Mouse (Mus musculus) liver (tissue): ENCODE results near the gene Pcdh15.
A peak's percentile ranks its signal among the peaks of the same experiment; 100 is the strongest.

Experiments
- DNase-seq: peaks from one replicate; pipeline ENCODE4 v3.0.0-alpha.2; 2020; ENCODE audit warnings: mixed read lengths

Gene Pcdh15

DNA sequence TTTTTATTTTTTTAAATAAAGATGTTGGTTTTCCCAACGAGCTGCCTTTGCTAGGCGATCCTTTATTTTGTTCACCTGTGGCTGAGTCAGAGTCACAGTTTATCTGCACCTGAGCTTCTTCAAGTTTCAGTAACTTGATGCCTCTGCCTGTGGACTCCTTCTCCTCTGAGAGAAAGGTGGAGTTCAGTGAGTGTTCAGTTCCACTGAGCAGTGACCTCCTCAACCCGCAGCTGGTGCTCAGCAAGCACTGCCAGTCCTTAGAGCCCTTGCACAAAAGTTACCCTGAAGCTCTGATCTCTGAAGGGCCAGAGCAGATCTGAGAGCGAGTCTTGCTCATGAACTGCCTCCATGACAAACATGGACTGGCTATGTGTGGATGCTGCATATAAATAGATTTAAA, 724.1 kb downstream of the Pcdh15 start:
- DNase-seq: no peak

DNA sequence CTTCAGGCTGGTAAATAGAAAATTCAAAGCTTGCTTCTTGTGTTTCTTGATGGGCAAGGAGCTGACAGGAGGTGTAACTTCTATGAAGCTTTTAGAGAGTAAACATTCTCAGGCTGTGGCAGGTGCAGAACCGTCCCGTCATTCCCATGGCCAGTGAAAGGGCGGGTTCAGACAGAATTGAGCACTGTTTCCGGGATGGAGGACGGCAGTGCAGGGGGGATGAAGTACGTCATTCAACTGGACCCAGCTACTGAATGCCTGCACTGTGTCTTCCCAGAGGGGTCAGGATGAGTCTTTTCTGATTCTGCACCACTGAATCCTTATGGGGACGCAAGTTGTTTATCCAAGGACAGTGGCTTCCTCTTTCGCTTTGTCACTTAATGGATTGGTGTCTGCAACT, 727.2 kb downstream of the Pcdh15 start:
- DNase-seq: no peak

DNA sequence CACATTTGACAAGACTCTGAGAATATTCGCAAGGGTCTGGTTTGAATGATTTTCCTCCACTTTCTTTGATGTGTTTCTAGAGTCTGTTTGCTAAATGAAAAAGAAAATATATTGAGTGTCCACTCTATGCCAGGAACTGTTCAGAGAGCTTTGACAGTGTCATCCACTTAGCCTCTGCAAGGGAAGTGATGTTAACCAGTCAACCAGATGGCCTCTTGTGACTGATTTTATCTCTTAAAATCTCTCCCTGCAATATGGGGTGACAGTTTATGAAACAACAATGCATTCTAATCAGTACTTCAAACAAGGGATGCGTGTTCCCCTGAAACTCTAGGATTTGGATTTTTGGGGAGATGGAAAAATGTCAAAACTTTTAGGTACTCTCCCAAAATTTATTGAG, 729.6 kb downstream of the Pcdh15 start:
- DNase-seq: no peak

DNA sequence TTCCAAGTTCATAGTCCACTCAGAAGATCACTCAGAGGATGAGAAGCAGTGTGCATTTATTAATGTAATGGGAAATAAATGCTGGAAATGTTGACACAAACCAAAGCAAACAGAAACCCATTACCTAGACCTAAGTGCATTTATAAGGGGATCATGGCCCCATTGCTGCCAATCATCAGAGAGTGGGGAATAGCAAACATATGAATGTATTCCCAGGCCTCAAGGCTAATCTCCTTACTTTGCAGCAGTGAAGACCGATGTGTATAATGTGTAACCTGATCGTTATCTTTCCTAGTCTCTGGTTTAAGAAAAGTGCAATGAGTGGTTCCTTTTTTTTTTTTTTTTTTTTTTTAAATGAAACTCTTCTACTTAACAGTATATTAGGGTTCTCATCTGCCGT, 745.9 kb downstream of the Pcdh15 start:
- no peak for DNase-seq

DNA sequence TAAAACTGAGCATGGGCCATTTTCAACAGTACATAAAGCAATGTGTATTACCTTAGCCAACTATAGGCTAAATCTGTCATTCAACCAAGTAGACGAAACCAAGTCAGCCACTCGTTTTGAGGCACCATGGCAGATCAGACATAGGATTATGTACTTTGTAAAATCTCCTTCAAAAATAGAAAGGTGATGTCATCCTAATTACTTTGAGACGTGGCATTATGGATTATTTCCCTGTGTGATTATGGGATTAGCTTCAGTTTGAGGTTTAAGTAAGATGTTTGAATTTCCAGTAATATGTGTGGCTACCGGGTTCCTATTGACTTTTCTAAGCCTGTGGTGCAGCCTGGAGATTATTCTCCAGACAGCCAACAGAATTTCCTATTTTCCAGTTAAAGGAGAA, 763.0 kb downstream of the Pcdh15 start:
- DNase-seq: no peak

DNA sequence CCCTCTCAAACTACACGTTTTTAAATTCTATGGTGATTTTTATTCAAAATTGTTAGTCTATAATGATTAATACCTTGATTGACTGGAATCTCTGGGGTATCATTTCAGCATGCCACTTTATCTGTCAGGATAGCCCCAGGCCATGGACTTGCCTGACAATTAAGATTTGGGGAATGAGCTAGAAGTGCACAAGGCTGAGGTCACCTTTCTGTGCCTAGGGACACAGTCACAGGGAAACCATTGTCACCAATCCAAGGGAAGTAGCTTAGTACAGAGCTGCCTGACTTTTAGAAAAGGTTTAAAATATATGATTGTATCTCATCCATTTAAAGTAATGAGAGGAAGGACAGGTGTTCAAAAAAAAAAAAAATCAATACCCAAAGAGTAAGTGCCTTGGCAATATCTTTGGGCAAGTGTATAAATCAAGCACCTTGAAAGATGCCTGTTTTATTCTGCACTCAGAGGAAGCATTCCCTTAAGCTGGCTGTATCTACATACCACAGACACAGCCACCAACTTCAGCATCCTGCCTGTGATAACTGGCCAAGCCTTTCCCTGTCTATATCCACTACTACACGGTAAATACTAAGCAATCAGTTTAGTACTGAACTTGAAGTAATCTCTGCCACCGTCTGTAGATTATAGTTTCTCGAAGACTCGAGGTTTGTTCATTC, 779.0 kb downstream of the Pcdh15 start:
- no peak for DNase-seq

DNA sequence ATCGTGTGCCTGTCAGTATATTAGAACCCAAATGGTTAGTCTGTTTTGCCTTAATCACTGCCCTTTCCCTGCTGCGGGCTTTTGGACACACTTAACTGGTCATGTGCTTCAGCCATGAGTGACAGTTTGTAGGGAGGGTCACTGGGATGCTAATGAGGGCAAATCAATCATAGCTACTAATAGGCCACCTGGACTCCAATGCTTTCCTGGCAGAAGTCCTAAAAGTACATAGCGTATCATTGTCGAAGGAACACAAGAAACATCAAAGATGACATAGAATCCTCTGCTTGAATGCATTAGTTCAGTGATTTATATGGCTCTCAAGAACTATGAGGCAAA, 779.6 kb downstream of the Pcdh15 start:
- no peak for DNase-seq

DNA sequence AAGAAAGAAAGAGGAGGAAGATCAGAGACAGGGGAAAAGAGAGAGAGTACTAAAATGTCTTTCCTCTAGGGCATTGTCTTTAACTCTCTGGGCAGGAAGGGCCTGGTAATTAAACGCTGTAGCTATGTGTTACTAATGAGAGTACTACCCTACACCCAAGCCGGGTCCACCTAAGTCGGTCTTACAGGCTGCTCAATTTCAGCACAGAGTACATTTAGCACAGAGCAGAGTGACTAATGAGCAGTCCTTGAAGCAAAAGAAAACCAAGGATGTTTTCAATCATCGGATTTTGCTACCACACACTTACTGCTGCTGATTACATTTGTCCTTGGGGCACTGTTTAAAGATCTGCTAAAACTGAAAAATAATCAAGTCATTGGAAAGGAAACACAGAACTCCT, 788.6 kb downstream of the Pcdh15 start:
- DNase-seq: no peak

DNA sequence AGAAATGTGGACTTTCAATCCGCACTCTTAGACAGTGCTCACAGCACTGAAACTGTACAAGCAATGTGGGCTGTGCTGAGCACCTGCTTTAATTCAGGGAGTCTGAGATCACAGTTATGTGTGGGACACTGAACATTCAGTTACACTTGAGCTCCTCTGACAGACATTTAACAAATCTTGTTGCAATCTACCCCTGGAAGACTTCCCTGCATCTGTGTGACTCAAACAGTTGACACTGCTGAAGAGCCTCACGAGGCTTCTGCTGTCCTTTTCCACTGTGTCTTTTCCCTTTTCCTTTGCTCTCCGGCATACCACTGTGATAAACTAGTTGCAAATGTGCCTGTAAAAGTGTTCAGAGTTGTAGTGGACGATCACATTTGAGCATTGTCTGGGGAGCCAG, 793.1 kb downstream of the Pcdh15 start:
- no peak for DNase-seq

DNA sequence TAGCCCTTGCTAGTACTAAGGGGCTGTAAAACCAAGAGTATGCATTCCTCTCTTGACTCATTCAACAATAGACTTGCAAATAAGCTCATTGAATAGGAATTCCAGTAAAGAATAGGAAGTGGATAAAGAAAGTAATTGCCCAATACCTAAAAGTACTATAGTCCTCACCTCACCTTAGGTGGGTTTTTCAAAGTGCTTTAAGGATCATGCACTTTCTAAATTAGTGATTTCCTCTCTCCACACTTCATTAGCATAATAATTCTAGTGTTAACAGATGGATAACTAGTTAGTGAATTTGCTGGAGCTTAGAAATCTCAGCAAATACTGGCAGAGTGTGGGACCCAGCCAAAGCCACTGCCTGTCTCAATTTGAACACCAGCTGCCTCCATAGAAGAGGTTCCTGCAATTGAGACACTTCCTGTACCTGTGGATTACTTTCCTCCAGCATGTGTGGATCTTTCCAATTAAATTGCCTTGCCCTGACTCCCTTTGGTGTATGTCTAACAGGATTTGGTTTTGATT, 797.0 kb downstream of the Pcdh15 start:
- no peak for DNase-seq

DNA sequence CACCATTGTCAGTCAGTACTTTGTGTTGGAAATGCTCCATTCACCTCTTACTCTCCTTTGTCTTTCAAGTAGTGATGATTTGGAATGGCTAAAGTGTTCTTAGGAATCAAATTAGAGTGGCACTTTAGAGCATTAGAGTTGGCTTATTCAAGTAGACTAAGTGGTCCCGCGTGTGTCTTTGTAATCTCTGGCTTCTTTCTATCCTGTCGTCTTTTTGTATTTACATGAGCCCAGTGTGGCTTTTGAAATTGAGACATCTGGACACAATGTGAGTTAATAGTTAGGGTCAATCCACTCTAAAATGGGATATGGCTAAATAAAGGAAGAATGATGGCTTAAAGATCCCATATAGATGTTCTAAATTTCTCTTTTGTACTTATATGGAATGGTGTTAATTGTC, 800.0 kb downstream of the Pcdh15 start:
- no peak for DNase-seq

DNA sequence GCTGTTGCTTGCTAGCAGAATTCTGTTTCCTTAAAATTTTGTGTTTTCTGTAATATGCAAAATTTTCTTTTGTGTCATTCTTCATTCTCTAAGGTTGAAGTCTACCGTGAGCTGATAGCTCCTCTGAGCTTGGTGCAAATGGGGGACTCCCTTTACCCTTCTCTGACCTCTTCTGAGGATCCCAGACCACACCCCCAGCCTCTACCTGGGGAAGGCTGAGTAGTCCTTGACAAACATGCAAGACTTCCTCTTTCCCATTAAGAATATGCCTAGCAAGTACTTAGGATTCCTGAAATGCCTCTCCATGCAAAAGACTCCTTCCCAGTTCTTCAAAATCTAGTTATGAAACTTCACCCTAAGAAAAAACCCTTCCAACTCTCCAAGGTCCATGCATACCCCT, 808.5 kb downstream of the Pcdh15 start:
- no peak for DNase-seq

DNA sequence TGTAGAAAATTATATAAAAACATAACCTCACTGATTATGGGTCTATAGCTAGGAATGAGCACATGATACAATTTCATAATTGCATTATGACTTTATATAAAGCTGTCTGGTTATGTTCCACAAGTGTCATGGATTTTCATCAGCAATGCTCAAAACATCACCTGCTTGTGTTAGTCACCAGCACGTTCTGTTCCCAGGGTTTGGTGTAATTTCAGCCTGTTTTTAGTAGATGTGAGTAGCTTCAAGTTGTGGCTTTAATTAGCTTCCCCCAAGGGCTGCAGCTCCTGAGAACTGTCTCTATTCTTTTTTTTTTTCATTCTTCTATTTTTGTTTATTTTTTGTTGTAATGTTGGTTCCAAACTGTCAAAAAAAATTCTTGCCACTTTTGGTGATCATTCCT, 809.4 kb downstream of the Pcdh15 start:
- DNase-seq: no peak

DNA sequence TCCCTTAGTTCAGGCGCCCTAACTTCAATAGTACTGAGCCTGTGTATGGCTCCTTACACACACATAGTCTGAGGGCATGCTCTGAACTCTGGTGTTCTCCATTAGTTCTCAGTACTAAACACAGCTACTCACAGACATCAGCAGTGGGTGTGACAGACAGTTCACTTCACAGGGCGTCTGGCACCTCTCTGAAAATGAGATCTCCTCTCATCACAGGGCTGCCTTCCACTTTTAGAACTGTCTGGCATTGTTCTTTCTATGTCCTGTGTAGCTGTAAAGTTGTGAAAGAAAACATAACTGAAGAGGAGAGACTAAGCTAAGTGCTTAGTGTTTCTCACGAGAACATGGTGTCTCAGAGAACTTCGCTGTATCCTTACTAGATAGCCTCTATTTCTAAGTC, 816.0 kb downstream of the Pcdh15 start:
- no peak for DNase-seq

DNA sequence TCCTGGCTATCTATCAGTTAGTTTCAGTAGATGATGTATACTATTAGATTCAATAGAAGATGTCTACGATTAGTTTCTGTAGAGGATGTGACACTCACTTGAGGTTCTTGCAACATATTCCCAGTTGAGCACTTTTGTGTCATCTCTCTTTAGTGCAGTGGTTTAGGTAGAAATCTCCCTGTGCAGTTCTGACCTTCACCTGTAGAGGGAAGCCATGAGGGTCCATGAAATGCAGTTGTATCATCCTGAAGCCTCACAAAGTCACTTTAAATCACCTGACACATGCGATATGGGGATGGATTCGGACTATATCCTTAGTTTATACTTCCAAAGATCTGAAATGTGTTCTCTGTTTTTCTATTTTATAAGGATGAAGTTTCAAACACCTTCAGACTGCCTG, 822.4 kb downstream of the Pcdh15 start:
- DNase-seq: no peak

DNA sequence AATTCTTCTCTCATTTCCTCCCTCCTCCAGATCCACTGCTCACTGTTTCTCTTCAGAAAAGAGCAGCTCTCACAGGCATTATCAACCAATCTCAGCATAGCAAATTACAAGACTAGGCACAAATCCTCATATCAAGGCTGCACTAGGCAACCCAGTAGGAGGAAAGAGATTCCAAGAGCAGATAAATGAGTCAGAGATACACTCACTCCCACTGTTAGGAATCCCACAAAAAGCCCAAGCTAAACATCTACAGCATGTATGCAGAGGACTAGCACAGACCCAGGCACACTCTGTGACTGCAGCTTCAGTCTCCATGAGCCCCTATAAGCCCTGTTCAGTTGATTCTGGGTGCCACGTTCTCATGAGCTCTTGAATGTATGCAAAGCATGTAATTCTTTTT, 829.5 kb downstream of the Pcdh15 start:
- DNase-seq: no peak

DNA sequence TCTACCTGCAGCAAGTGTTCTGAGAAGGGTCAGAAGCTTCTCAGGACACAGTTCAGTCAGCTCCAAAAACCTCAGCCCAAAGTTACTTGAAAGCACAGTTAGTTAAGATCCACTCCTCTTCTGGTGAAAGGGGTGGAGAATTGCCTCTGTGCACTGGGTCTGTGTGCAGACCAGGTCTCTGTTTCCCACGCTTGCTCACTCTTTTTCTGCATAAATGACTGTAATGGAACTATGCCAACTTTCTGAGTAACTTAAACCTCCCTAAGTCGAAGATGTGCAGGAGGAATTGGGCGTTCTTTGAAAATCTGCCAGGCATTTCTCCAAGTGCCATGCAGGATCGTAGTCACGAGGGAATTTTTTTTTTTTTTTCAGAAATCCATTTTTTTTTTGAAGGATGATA, 830.6 kb downstream of the Pcdh15 start:
- peak; percentile 2 for DNase-seq

DNA sequence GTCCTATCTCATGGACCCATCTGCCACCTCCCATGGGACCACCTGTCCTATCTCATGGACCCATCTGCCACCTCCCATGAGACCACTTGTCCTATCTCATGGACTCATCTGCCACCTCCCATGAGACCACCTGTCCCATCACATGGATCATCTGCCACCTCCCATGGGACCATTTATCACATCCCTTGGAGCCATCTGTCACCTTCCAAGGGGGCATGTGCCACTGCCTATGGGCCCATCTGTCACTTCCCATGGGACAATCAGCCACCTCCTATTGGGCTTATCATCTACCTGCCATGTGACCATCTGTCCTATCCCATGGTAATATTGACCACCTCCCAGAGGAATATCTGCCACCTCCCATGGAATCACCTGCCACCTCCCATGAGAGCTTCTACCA, 832.0 kb downstream of the Pcdh15 start:
- DNase-seq: no peak

DNA sequence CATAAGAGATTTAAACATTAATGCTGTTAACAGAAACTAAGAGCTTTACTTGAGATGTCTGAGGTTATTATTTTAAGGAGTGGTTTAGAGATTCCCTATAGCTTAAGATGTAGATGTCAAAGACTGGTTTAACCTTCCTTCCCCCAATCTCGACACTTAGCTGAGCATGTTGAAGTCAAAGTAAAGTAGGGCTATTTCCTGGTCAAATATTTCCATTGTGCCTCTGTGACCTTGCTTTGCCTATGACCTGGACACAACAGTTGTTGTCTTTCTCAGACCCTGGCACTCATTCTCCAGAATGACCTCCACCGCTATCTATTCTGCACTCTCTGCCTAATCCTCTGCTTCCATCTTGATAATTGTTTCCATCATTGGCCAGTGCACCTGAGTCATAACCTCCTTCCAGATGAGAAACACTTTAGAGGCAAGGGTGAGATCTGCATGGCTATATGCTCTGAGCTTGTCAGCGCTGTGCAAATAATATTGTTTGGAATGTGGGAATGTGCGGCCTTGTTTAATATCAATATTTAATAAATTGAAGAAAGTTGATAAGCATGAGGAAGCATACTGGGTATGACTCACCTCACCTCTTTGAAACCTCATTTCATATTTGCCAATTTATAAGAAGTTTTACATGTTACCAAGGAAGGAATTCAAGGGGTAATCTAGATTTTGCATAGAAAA, 833.0 kb downstream of the Pcdh15 start:
- no peak for DNase-seq

DNA sequence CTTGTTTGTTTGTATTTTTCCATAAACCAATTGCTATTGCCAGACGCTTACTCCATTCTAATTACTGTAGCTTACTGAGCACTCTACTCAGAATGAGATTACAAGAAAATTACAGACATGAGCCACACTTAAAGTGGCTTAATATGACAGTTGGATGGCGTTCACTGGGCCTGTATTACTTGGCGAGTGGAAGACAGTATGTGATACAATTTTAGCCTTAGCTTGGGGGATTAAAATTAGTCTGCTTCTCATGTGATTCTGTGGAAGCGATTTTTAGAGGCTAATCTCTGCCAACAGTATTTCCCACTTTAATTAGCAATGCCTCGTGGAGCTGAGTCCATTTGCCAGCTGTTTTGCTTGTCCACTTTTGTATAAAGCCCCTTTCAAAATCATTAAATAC, 837.0 kb downstream of the Pcdh15 start:
- no peak for DNase-seq

DNA sequence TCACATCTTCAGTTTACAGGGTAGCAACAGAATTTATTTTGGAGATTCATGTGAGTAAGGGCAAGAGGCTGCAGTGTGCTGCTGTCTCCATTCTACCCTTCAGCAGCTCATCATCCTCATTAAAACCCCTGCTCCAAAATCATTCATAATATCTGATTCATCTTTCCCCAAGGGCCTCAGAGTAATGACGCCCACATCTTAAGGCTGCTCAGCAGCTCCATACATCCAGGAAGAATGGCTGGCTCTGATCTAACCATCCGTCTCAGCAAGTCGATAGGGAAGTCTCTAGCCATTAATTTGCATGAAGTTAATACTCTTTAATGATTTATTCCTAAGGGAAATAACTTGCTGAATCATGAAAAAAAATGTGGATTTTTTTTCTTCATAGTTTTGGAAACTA, 839.8 kb downstream of the Pcdh15 start:
- no peak for DNase-seq

DNA sequence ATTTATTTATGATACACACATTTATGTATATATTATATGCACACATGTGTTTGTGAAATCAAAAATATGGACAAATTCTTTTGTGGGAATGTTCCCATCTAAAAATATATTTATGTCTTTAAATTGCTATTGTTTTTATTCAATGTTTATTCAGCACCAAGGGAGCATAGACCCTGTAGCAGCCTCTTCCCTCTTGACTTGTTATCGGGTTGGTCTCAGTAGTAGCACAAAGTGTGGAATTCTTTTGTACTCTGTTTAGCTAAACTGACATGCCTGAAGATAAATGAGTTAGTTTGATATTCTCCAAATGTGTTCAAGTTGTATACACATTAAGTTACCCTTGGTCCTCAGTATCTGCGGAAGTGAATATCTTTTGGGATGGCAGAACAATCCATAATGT, 848.7 kb downstream of the Pcdh15 start:
- no peak for DNase-seq

DNA sequence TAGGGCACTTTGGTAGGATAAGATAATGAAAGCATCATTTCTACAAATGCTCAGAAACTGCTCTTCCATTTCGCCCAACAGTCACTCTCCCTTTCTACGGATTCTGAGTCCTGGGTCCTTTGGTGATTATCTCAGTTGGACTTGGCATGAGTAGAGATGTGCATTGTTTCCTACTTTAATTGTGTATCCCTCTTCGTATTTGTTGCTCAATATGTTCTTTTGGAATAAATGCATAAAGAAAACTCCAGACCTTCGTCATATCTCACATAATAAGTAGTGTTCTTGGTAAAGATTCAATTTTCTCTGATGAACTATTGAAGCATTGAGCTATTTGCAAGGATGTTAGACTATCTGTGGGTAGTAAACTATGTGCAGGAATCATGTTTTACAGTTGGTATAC, 854.2 kb downstream of the Pcdh15 start:
- no peak for DNase-seq

DNA sequence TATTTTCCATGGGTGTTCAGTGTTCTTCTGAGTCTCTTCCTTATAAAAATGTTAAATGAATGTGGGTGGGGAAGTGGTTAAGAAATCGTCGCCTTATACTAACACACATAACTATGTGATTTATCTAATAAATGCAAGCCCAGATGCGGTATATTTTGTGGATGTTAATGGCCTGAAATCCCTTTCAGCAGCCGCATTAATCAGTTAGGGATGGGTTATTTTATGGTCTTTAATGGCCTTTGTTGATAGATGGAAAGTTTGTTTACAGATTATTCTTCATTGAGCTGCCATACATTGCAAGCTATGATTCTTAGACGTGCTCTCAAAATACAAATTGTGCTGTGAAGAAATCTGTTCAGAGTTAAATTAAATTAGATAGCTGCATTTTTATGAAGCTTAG, 884.9 kb downstream of the Pcdh15 start:
- no peak for DNase-seq

DNA sequence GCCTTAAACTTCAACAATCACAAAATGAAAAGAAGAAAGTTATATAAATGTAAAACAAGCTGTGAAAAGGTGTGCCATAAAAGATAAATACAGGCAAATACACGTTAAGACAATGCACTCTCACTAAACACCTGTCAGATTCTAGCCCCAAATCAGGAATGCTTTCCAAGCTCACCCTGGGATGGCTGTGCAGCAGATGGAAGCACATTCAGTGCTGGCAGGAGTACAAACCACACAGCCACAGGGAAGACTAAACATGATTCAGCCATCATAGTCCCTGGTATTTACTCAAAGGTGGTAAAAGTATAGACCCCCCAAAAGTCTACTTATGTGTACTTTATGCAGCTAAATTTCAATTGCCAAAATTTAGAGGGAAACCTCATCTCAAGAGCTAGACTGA, 909.7 kb downstream of the Pcdh15 start:
- no peak for DNase-seq
